Mouse (Mus musculus): ENCODE measurements at regions not wholly inside any gene's neighbourhood (a gene's known extent, or its start where the extent isn't known, plus 50 kb on each side); places are given as distances from the start of the nearest gene placed in this dataset.

- H3K27me3 ChIP-seq (ENCODE audit: poor library complexity, severe bottlenecking), result no peaks in the 10 kb centered on the region
- H3K4me3 ChIP-seq, result no peak overlapping the region
- H3K36me3 ChIP-seq (replicated peaks), result no peaks in the 10 kb centered on the region
- no peaks in the 10 kb centered on the region for H3K9me3 ChIP-seq
- 81% methylated on average over 4 of the region's 4 CpGs for WGBS
- H3K4me1 ChIP-seq, result no peaks in the 10 kb centered on the region
- H3K27ac ChIP-seq, result no peak overlapping the region
- DNase-seq (ENCODE audit: extremely low spot score, low spot score), result no peak
These were observed 386.7 kb upstream of the Btbd3 start for GRCm38 (mm10) chr2:137869676-137870075.

GRCm38 (mm10) chr2:137854494-137854893 lies 401.9 kb upstream of the Btbd3 start:
- 83% methylated on average over 4 of the region's 4 CpGs for WGBS
- no peak overlapping the region for H3K27ac ChIP-seq
- DNase-seq (ENCODE audit: extremely low spot score, low spot score), result no peak
- H3K9me3 ChIP-seq, result no peaks in the 10 kb centered on the region
- H3K4me3 ChIP-seq, result no peak overlapping the region
- H3K36me3 ChIP-seq (replicated peaks), result no peaks in the 10 kb centered on the region
- no peaks in the 10 kb centered on the region for H3K27me3 ChIP-seq (ENCODE audit: poor library complexity, severe bottlenecking)
- H3K4me1 ChIP-seq, result no peaks in the 10 kb centered on the region

DNA sequence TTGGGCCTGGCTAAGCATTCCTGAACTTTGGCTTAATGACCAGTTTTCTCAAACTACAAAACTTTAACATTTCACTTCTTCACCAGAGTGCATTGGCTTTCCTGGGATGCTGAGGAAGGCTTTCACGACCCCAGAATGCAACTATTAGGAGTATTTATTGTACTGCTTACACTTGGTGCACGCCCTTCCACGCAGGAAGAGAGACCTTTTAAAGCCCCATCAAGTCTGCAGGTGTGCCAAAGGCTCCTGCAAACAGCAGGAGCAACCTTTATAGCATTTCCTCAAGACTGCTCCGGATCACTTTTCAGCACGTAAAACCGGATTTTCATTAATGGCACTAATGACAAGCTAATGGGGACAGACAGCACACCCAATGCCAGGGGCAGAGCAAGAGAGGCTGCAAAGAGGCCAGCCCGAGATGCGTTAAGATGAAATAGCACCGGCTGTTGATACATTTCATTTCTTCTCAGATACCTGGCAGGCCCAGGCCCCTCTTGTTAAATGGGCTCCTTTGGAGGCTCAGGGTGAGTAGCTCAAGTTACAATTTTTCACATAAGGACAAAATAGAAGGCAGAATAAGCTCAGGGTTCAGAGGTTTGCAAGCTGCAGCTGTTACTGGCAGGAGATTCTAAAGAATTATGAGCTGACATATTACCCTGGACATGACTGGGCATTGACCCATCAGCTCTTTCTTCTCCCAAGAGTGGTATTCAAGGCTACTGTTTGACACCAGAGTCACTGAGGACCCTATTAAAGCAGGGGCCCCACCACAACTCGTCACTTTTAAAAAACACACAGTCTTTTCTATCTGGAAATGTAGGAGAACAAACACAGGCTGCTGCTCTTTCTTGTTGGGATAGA lies 402.7 kb upstream of the Btbd3 start:
- H3K9me3 ChIP-seq, result no peaks in the 10 kb centered on the region
- H3K27me3 ChIP-seq (ENCODE audit: poor library complexity, severe bottlenecking), result no peaks in the 10 kb centered on the region
- no peak overlapping the region for H3K4me3 ChIP-seq
- WGBS, result 86% methylated on average over 10 of the region's 10 CpGs
- no peak for DNase-seq (ENCODE audit: extremely low spot score, low spot score)
- no peaks in the 10 kb centered on the region for H3K36me3 ChIP-seq (replicated peaks)
- no peaks in the 10 kb centered on the region for H3K4me1 ChIP-seq
- no peak overlapping the region for H3K27ac ChIP-seq

GRCm38 (mm10) chr2:137847901-137848300 lies 408.5 kb upstream of the Btbd3 start:
- DNase-seq (ENCODE audit: extremely low spot score, low spot score), result no peak
- 83% methylated on average over 2 of the region's 2 CpGs for WGBS
- no peaks in the 10 kb centered on the region for H3K4me1 ChIP-seq
- H3K4me3 ChIP-seq, result no peak overlapping the region
- no peaks in the 10 kb centered on the region for H3K27me3 ChIP-seq (ENCODE audit: poor library complexity, severe bottlenecking)
- H3K36me3 ChIP-seq (replicated peaks), result no peaks in the 10 kb centered on the region
- no peak overlapping the region for H3K27ac ChIP-seq
- no peaks in the 10 kb centered on the region for H3K9me3 ChIP-seq

GRCm38 (mm10) chr2:137827814-137828374 lies 428.5 kb upstream of the Btbd3 start:
- WGBS, result 78% methylated on average over 8 of the region's 8 CpGs
- DNase-seq (ENCODE audit: extremely low spot score, low spot score), result no peak

DNA sequence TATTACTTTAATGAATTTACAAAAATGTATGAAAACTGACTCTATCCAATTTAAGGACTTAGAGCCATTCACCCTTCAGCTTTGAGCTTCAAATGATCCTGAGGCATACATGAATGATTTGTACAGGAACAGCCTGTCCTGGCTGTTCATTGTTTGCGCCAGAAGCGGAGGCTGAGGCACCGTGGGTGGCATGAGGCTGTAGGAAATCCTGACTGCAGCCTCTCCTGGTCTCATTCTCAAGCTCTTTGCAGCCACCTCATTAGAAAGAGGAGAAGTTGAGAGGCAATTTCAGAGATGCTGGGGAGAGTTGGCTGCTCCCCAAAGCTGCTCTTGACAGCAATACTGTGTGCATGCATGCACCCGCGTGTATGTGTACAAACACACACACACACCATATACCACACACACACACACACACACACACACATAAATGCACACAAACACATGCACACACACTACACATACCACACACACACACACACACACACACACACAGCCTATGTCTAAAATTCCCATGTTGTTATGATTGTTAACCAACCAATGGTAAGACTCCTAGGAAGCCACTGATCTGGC lies 434.9 kb upstream of the Btbd3 start:
- H3K4me3 ChIP-seq, result no peak overlapping the region
- no peaks in the 10 kb centered on the region for H3K27me3 ChIP-seq (ENCODE audit: poor library complexity, severe bottlenecking)
- no peak overlapping the region for H3K27ac ChIP-seq
- H3K36me3 ChIP-seq (replicated peaks), result no peaks in the 10 kb centered on the region
- peaks cover 15% of the 10 kb centered on the region for H3K4me1 ChIP-seq
- DNase-seq (ENCODE audit: extremely low spot score, low spot score), result no peak
- WGBS, result 58% methylated on average over 5 of the region's 5 CpGs
- H3K9me3 ChIP-seq, result no peaks in the 10 kb centered on the region

More at GRCm38 (mm10) chr2:137827814-137828374, 428.5 kb upstream of the Btbd3 start:
- Histone ChIP-seq H3K4me1 (peaks cover 15% of the 10 kb centered on the region), H3K27ac (no peak overlapping the region), H3K36me3 (replicated peaks) (no peaks in the 10 kb centered on the region), H3K9me3 (no peaks in the 10 kb centered on the region), H3K4me3 (no peak overlapping the region), H3K27me3 (ENCODE audit: poor library complexity, severe bottlenecking) (no peaks in the 10 kb centered on the region)

GRCm38 (mm10) chr2:137814945-137815344 lies 441.4 kb upstream of the Btbd3 start:
- no peaks in the 10 kb centered on the region for H3K36me3 ChIP-seq (replicated peaks)
- 88% methylated on average over 1 of the region's 1 CpGs for WGBS
- no peak overlapping the region for H3K27ac ChIP-seq
- H3K4me1 ChIP-seq, result peaks cover 3% of the 10 kb centered on the region
- no peaks in the 10 kb centered on the region for H3K27me3 ChIP-seq (ENCODE audit: poor library complexity, severe bottlenecking)
- no peaks in the 10 kb centered on the region for H3K9me3 ChIP-seq
- no peak for DNase-seq (ENCODE audit: extremely low spot score, low spot score)
- H3K4me3 ChIP-seq, result no peak overlapping the region

- DNase-seq (ENCODE audit: extremely low spot score, low spot score), result peak; percentile 47
- Histone ChIP-seq H3K9me3 (no peaks in the 10 kb centered on the region), H3K36me3 (replicated peaks) (no peaks in the 10 kb centered on the region), H3K27me3 (ENCODE audit: poor library complexity, severe bottlenecking) (no peaks in the 10 kb centered on the region), H3K27ac (peak overlapping the region; percentile 76), H3K4me3 (peak overlapping the region; percentile 5; the same call in 1 of the 2 replicates), H3K4me1 (peaks cover 16% of the 10 kb centered on the region)
- 59% methylated on average over 13 of the region's 13 CpGs for WGBS
These were observed 447.7 kb upstream of the Btbd3 start for GRCm38 (mm10) chr2:137808401-137809230.

DNA sequence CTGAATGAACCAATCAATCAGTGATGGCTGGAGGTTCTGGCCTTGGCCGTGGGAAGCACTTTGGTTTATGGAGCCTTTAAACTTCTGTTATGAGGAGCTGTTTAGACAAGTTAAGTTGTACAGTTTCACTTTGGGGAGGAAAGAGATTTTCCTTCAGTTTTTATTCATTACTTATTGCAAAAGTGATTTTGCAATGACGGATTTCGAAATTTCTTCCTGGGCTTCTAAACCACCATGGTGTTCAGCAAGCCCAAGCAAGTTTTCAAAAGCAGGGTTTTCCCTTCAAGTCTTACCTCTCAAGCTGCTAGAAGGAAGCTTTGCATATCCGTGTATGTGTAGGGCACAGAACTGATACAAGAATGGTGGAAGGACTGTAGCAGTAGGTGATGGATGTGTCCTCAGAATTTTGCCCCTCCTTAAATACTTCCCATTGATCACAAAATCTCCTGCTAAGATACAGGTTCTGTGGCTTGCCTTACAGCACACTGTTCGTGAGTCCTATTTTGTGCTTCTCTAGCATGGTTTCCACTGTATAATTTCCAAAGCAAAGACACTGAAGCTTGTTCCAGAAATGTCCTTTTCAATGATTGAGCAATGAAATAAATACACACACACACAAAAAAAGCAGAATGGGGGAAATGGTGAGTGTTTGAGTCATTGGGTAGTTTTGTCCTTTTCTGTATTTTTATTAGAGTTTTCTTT lies 448.6 kb upstream of the Btbd3 start:
- H3K27me3 ChIP-seq (ENCODE audit: poor library complexity, severe bottlenecking), result no peaks in the 10 kb centered on the region
- peak overlapping the region; percentile 56 for H3K27ac ChIP-seq
- WGBS, result 75% methylated on average over 5 of the region's 5 CpGs
- DNase-seq (ENCODE audit: extremely low spot score, low spot score), result no peak
- H3K36me3 ChIP-seq (replicated peaks), result no peaks in the 10 kb centered on the region
- H3K9me3 ChIP-seq, result no peaks in the 10 kb centered on the region
- H3K4me1 ChIP-seq, result peaks cover 16% of the 10 kb centered on the region
- no peak overlapping the region for H3K4me3 ChIP-seq

DNA sequence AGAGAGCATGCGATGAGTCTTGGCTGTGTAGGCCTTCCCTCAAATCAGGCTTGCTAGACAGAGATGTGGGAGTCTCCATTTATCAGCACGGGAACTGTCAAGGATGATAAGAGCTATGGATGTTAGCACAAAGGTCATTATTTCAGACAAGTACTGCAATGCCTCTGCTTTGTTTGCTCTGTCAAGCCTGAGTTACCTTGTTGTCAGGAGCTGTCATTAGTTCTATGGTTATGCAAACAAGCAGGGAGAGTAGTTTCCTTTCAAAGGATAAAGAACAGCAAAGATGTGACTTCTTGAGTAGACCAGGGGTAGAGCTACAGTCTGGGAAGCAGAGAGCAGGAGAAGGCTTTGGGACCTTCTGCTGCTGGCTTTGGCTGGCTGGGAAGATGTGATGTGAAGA lies 461.5 kb upstream of the Btbd3 start:
- Histone ChIP-seq H3K4me3 (no peak overlapping the region), H3K36me3 (replicated peaks) (no peaks in the 10 kb centered on the region), H3K27ac (no peak overlapping the region), H3K27me3 (ENCODE audit: poor library complexity, severe bottlenecking) (no peaks in the 10 kb centered on the region), H3K9me3 (no peaks in the 10 kb centered on the region), H3K4me1 (no peaks in the 10 kb centered on the region)
- no peak for DNase-seq (ENCODE audit: extremely low spot score, low spot score)
- WGBS, result 68% methylated on average over 2 of the region's 2 CpGs

- H3K36me3 ChIP-seq (replicated peaks), result no peaks in the 10 kb centered on the region
- no peak for DNase-seq (ENCODE audit: extremely low spot score, low spot score)
- no peaks in the 10 kb centered on the region for H3K4me1 ChIP-seq
- no peaks in the 10 kb centered on the region for H3K9me3 ChIP-seq
- H3K27me3 ChIP-seq (ENCODE audit: poor library complexity, severe bottlenecking), result no peaks in the 10 kb centered on the region
- H3K27ac ChIP-seq, result no peak overlapping the region
- H3K4me3 ChIP-seq, result no peak overlapping the region
- WGBS, result 87% methylated on average over 6 of the region's 6 CpGs
These were observed 472.3 kb upstream of the Btbd3 start for GRCm38 (mm10) chr2:137784091-137784490.

- H3K36me3 ChIP-seq (replicated peaks), result no peaks in the 10 kb centered on the region
- no peak overlapping the region for H3K27ac ChIP-seq
- H3K9me3 ChIP-seq, result no peaks in the 10 kb centered on the region
- WGBS, result 95% methylated on average over 3 of the region's 3 CpGs
- DNase-seq (ENCODE audit: extremely low spot score, low spot score), result no peak
- H3K4me3 ChIP-seq, result no peak overlapping the region
- no peaks in the 10 kb centered on the region for H3K4me1 ChIP-seq
- no peaks in the 10 kb centered on the region for H3K27me3 ChIP-seq (ENCODE audit: poor library complexity, severe bottlenecking)
These were observed 478.9 kb upstream of the Btbd3 start for GRCm38 (mm10) chr2:137777430-137777829.
